Mouse (Mus musculus) liver, embryonic 11.5 days (tissue): ENCODE data around the gene Ptprt. TPM values are rescaled to one million over a fixed set of nuclear protein-coding genes. Genes with fewer than 3 reads are reported as not detected.
A peak's percentile ranks its signal among the peaks of the same experiment; 100 is the strongest.

ENCODE experiments used
- ATAC-seq: fragments of 200-750 bp; cut with Nextera tagmentation; replicated peaks from 2 replicates; pipeline ENCODE4 v1.8.0; 2017; ENCODE audit warnings: moderate number of reproducible peaks, mild to moderate bottlenecking, moderate TSS enrichment, moderate library complexity; ENCODE audit not compliant: low FRiP score
- DNase-seq: peaks from one replicate; pipeline ENCODE4 v3.0.0-alpha.2; 2017; ENCODE audit warnings: low spot score
- H3K27ac ChIP-seq: fragments of 300-500 bp; sonication (generic); 2 replicates; pipeline ENCODE4 v1.5.1; 2014; ENCODE audit warnings: mild to moderate bottlenecking, low read depth, low read length, control low read depth
- H3K27me3 ChIP-seq: fragments of 300-500 bp; sonication (generic); replicated peaks from 2 replicates; pipeline ENCODE4 v1.6.1; 2014; ENCODE audit warnings: low read length, mixed read lengths; ENCODE audit not compliant: control insufficient read depth, insufficient read depth
- H3K36me3 ChIP-seq: fragments of 300-500 bp; sonication (generic); 2 replicates; pipeline ENCODE4 v1.6.1; 2014; ENCODE audit warnings: mild to moderate bottlenecking, low read length, moderate library complexity, mixed read lengths; ENCODE audit not compliant: control insufficient read depth, insufficient read depth
- H3K4me1 ChIP-seq: fragments of 300-500 bp; sonication (generic); replicated peaks from 2 replicates; pipeline ENCODE4 v1.6.1; 2014; ENCODE audit warnings: low read length, mixed read lengths; ENCODE audit not compliant: control insufficient read depth, insufficient read depth
- H3K4me2 ChIP-seq: fragments of 300-500 bp; sonication (generic); 2 replicates; pipeline ENCODE4 v1.6.1; 2014; ENCODE audit warnings: mild to moderate bottlenecking, control low read depth, moderate library complexity
- H3K4me3 ChIP-seq: fragments of 300-500 bp; sonication (generic); 2 replicates; pipeline ENCODE4 v1.5.1; 2014; ENCODE audit warnings: low read depth, low read length, control low read depth
- H3K9ac ChIP-seq: fragments of 300-500 bp; sonication (generic); 2 replicates; pipeline ENCODE4 v1.6.1; 2014; ENCODE audit warnings: low read depth, low read length, control low read depth
- H3K9me3 ChIP-seq: fragments of 300-500 bp; sonication (generic); 2 replicates; pipeline ENCODE4 v1.6.1; 2016; ENCODE audit warnings: low read length, inconsistent platforms, mixed read lengths; ENCODE audit not compliant: control insufficient read depth
- WGBS: fragments of 180-500 bp; shearing (Covaris S2); extraction: QIAGEN DNeasy Blood & Tissue Kit; methylation state at CpG from one replicate; pipeline ENCODE4 v1.1.7; 2014; 5-methylcytosine and 5-hydroxymethylcytosine counted together
- polyA plus RNA-seq: library from polyadenylated mRNA; unstranded; fragments of >200 nt; fragmentation: Nextera tagmentation; extraction: Ambion mirVana; gene quantifications from 2 replicates; pipeline ENCODE4 v1.2.1, GENCODE M21; 2014

Ptprt gene
- 0.34 and 0.38 TPM in 2 replicates for polyA plus RNA-seq

DNA sequence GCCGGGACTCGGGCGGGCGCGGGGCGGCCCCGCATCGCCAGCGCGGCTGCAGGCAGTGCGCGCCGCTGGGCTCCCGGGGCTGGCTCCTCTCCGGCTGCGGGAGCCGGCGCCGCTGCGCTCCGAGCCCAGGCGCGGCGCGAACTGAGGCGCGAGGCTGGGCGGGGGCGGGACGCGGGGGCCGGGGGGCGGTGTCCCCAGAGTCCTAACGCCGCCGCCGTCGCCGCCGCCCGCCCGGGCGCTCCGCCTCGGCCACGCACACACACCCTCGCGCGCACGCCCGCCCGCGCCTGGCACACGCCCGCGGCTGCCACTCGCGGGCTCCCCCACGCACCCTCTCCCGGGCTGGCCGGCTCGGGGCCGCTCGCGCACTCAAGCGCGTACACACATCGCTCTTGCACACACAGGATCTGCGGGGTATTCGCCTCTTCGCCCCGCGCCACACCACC is at the start of gene Ptprt:
TSS of gene Ptprt (minus strand) at position 207 of the 446 bp plus-strand sequence.
- Histone ChIP-seq H3K4me1 (no peaks in the 10 kb centered on the region), H3K27ac (no peak within 1 kb of the TSS), H3K36me3 (no peaks in the 10 kb centered on the region), H3K4me2 (peak within 1 kb of the TSS; percentile 73), H3K9me3 (no peaks in the 10 kb centered on the region), H3K9ac (no peak within 1 kb of the TSS), H3K27me3 (peaks cover 52% of the 10 kb centered on the region), H3K4me3 (peak within 1 kb of the TSS; percentile 50)
- DNase-seq (no peak), ATAC-seq (peak; percentile 52; the same call in 1 of the 2 replicates)
- WGBS = 2% methylated on average over 54 of the region's 73 CpGs

DNA sequence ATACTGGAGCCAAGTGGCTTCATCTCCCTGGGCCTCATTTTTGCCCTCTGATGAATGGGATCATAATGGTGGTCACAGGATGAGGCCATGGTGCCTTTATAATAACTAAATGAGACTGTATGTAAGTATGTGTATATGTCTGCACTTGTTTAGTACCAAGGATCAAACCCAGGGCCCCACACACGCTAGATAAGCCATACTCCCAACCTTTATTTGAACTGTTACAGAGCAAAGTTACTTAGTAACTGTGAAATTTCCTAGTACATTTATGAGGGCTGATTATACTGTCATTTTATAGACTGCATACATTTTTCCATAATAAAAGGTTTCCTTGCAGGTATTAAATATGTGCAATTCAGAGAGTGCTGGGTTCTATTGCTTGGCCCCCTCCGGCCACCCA is 49.5 kb upstream of the Ptprt start:
- H3K27me3 ChIP-seq = no peaks in the 10 kb centered on the region
- ATAC-seq (no peak), DNase-seq (no peak)
- H3K4me1 ChIP-seq = no peaks in the 10 kb centered on the region
- WGBS = 87% methylated on average over 2 of the region's 2 CpGs
- no peaks in the 10 kb centered on the region for H3K36me3 ChIP-seq
- H3K9ac ChIP-seq = no peak overlapping the region
- no peak overlapping the region for H3K27ac ChIP-seq
- no peaks in the 10 kb centered on the region for H3K9me3 ChIP-seq
- no peak overlapping the region for H3K4me3 ChIP-seq
- H3K4me2 ChIP-seq = no peak overlapping the region

- Histone ChIP-seq H3K9me3 (no peaks in the 10 kb centered on the region), H3K4me1 (no peaks in the 10 kb centered on the region), H3K36me3 (no peaks in the 10 kb centered on the region), H3K9ac (no peak overlapping the region), H3K27me3 (no peaks in the 10 kb centered on the region), H3K4me3 (no peak overlapping the region), H3K27ac (no peak overlapping the region), H3K4me2 (no peak overlapping the region)
- DNase-seq = no peak
- ATAC-seq = no peak
- WGBS = 78% methylated on average over 3 of the region's 3 CpGs
Measured at GRCm38 (mm10) chr2:162699691-162700090, 38.7 kb upstream of the Ptprt start.

DNA sequence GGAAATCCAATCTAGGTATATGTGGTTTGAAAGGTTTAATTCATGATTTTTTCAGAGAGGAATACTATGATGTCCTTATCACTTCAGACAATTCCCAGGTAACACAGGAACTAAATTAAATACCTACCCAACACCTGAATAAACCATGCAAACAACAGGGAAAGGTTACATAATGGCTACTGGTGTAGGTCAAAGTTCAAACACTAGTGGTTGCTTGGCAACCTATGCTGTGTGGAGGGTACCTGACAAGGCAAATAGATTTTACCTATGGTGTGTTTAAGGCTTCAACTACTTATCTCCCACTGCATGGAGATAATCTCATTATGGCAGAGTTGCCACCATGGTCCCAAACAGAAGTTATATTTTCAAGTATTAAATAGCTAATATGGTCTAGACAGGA is 38.1 kb upstream of the Ptprt start:
- DNase-seq = no peak
- H3K4me3 ChIP-seq = no peak overlapping the region
- no peaks in the 10 kb centered on the region for H3K4me1 ChIP-seq
- no peak overlapping the region for H3K9ac ChIP-seq
- ATAC-seq = no peak; the same call in 1 of the 2 replicates
- no peak overlapping the region for H3K4me2 ChIP-seq
- H3K36me3 ChIP-seq = no peaks in the 10 kb centered on the region
- no peak overlapping the region for H3K27ac ChIP-seq
- no peaks in the 10 kb centered on the region for H3K9me3 ChIP-seq
- no peaks in the 10 kb centered on the region for H3K27me3 ChIP-seq

GRCm38 (mm10) chr2:162698068-162698467 is 37.1 kb upstream of the Ptprt start:
- Histone ChIP-seq H3K9me3 (no peaks in the 10 kb centered on the region), H3K36me3 (no peaks in the 10 kb centered on the region), H3K9ac (no peak overlapping the region), H3K4me2 (no peak overlapping the region), H3K4me1 (no peaks in the 10 kb centered on the region), H3K4me3 (no peak overlapping the region), H3K27me3 (no peaks in the 10 kb centered on the region), H3K27ac (no peak overlapping the region)
- ATAC-seq = no peak
- no peak for DNase-seq
- WGBS = 76% methylated on average over 8 of the region's 8 CpGs

DNA sequence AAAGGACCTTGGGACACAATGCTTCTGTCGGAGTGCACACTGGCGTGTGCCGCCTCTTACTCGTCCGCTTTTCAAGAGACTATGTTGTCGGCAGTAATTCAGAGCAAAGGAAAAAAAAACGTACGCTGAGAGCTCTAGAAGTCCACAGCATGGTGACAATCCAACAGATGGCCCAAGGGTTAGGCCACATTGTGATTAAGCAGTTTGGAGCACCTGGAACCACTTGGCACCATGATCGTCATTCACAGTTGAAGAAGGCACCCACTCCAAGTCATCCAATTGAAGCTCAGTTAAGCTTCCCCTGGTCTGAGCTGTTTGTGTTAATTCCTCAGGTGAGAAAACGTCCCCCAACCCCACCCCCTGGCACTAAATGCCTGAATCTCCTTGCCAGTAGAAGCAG is 36.2 kb upstream of the Ptprt start:
- no peak overlapping the region for H3K4me2 ChIP-seq
- H3K4me1 ChIP-seq = no peaks in the 10 kb centered on the region
- DNase-seq (no peak), ATAC-seq (no peak)
- no peaks in the 10 kb centered on the region for H3K27me3 ChIP-seq
- H3K4me3 ChIP-seq = no peak overlapping the region
- H3K9me3 ChIP-seq = no peaks in the 10 kb centered on the region
- H3K27ac ChIP-seq = no peak overlapping the region
- 85% methylated on average over 10 of the region's 10 CpGs for WGBS
- no peak overlapping the region for H3K9ac ChIP-seq
- no peaks in the 10 kb centered on the region for H3K36me3 ChIP-seq

- Histone ChIP-seq H3K9me3 (no peaks in the 10 kb centered on the region), H3K27ac (no peak overlapping the region), H3K9ac (no peak overlapping the region), H3K36me3 (no peaks in the 10 kb centered on the region), H3K4me3 (no peak overlapping the region), H3K4me2 (no peak overlapping the region), H3K27me3 (no peaks in the 10 kb centered on the region), H3K4me1 (no peaks in the 10 kb centered on the region)
- DNase-seq = no peak
- 85% methylated on average over 6 of the region's 12 CpGs for WGBS
- no peak for ATAC-seq
Measured at GRCm38 (mm10) chr2:162692143-162692542, 31.2 kb upstream of the Ptprt start.

DNA sequence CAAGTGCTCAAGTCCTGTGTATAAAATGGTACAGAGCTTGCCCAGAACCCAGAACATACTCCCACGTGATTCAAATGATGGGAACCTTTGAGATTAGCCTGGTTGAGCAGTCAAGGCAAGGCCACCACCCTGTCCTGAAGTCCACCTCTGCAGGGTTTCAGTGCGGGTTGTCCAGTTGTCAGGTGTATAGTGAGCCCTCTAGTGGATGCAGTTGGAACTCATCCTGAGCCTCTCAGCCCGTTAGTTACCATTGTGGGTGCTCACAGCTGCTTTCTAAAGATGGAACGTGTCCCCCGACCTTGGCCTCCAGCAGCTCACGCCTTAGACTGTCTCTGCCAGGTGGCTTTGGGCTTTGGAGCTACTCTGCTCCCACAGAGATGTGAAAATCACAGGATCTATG is 21.7 kb upstream of the Ptprt start:
- DNase-seq = no peak
- no peaks in the 10 kb centered on the region for H3K36me3 ChIP-seq
- no peaks in the 10 kb centered on the region for H3K27me3 ChIP-seq
- ATAC-seq = no peak
- H3K4me1 ChIP-seq = no peaks in the 10 kb centered on the region
- no peak overlapping the region for H3K9ac ChIP-seq
- WGBS = 9% methylated on average over 6 of the region's 6 CpGs
- no peaks in the 10 kb centered on the region for H3K9me3 ChIP-seq
- H3K4me3 ChIP-seq = no peak overlapping the region
- no peak overlapping the region for H3K27ac ChIP-seq
- H3K4me2 ChIP-seq = no peak overlapping the region

DNA sequence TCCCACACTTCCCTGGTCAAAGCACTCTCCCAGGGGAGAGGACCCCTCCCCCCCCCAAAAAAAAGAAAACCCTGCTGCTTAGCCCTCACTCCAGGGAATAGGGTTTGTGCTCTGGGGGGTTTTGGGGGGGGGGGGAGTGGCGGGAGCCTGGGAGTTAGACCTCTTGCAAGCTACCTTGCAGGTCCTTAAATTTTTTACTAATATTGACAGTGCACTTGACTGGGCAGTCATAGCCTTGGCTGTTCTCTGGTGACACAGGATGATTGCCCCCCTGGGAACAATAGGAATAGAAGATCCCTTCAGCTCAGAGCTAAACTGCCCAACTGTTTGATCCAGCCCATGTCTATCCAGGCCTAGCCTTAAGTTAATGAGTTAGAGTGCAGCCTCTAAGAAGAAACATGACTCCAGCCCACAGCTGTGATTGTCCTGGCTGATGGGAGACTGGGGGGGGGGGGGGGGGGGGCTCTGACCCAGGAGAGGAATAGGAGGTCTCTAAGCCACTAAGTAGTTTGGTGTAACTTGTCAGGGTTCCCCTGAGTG is 1.6 kb upstream of the Ptprt start:
- H3K27me3 ChIP-seq = peaks cover 51% of the 10 kb centered on the region

More for the DNA sequence above, 1.6 kb upstream of the Ptprt start:
- no peak for ATAC-seq
- Histone ChIP-seq H3K27ac (no peak overlapping the region), H3K4me3 (no peak overlapping the region), H3K36me3 (no peaks in the 10 kb centered on the region), H3K4me2 (no peak overlapping the region), H3K9ac (no peak overlapping the region), H3K9me3 (no peaks in the 10 kb centered on the region), H3K4me1 (no peaks in the 10 kb centered on the region)
- WGBS = 11% methylated on average over 1 of the region's 1 CpGs
- no peak for DNase-seq
